Mouse (Mus musculus): ENCODE results near the gene Rpl22.

GRCm38 (mm10) chr4:152307542-152307941 is 18.0 kb upstream of the Rpl22 start:
- TF ChIP-seq ZNF384 (IDR thresholded peaks at IDR 0.05; ENCODE audit: low read depth, low read length) (no peak), CHD2 (IDR thresholded peaks at IDR 0.05; ENCODE audit: low read depth, low read length) (no peak), MAFK (IDR thresholded peaks at IDR 0.05; ENCODE audit: insufficient read depth, low read depth, low read length) (no peak), ZC3H11A (IDR thresholded peaks at IDR 0.05; ENCODE audit: borderline replicate concordance, low read depth, low read length) (no peak)
